Mouse (Mus musculus) liver, postnatal 0 days (tissue): ENCODE measurements at regions not wholly inside any gene's neighbourhood (a gene's known extent, or its start where the extent isn't known, plus 50 kb on each side); places are given as distances from the start of the nearest gene placed in this dataset.

ENCODE experiments used
- CTCF ChIP-seq: sonication (generic); IDR thresholded peaks from 2 replicates; pipeline ENCODE4 v1.5.1; 2016; ENCODE audit warnings: antibody characterized with exemption, low read depth
- EP300 ChIP-seq: IDR thresholded peaks from 2 replicates; pipeline ENCODE4 v1.6.1; 2016; ENCODE audit warnings: antibody characterized with exemption, low read depth, mild to moderate bottlenecking

DNA sequence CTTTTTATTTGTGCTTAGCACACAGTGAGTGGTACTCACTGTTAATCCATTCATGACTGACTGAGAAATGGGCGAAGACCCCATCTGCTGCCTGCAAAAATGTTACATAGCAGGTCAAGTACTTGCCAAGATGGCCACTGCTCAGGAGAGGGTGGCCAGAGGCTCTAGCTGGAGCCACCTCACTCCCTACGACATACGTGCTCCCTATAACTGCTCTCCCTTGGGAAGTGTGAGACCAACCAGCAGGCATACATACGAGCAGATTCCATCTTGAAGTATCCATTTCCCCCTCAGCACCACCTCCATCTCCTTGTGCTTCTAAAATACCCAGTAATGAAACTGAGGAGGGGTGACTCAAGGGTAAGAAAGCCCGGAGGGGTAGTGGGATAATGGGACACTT lies 172.0 kb upstream of the Sdk2 start:
- TF ChIP-seq CTCF = no peak
- TF ChIP-seq EP300 = no peak
